Mouse (Mus musculus) spleen, adult 2 months (tissue): ENCODE measurements around the gene Tbck.

ENCODE experiments used
- CTCF ChIP-seq: fragments of 200-500 bp; IDR thresholded peaks from 2 replicates; pipeline ENCODE4 v1.5.1; 2011; ENCODE audit warnings: mild to moderate bottlenecking, inconsistent platforms; ENCODE audit not compliant: insufficient read depth, insufficient read length, insufficient replicate concordance; ENCODE audit errors: extremely low read depth
- POLR2A ChIP-seq: fragments of 200-500 bp; IDR thresholded peaks from 2 replicates; pipeline ENCODE4 v1.6.1; 2011; ENCODE audit warnings: low read depth, low read length, inconsistent platforms

GRCm38 (mm10) chr3:132886419-132887050 lies 202.6 kb downstream of the Tbck start:
- TF ChIP-seq CTCF: no peak
- TF ChIP-seq POLR2A: no peak
